Mouse (Mus musculus) embryo, embryonic 11.5 days (tissue): ENCODE data around the gene Rufy2.

ENCODE experiments used
- DNase-seq: peaks from one replicate; pipeline ENCODE4 v3.0.0-alpha.2; 2012; ENCODE audit warnings: low read depth, low spot score

The Rufy2 gene

DNA sequence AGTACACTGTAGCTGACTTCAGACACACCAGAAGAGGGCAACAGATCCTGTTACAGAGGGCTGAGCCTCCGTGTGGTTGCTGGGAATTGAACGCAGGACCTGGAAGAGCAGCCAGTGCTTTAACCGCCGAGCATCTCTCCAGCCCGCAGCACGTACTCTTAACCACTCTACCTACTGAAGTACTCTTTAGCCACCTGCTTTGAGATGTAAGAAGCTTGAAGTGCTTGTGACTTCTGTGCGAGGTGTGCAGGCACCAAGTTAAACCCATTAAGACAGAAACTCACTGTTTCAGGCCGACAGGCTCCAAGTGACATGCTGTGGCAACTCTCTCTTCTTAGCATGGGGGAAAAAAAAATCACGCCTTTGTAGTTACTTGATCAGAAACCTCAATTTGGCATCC lies 34.1 kb downstream of the Rufy2 start:
- DNase-seq, result no peak

DNA sequence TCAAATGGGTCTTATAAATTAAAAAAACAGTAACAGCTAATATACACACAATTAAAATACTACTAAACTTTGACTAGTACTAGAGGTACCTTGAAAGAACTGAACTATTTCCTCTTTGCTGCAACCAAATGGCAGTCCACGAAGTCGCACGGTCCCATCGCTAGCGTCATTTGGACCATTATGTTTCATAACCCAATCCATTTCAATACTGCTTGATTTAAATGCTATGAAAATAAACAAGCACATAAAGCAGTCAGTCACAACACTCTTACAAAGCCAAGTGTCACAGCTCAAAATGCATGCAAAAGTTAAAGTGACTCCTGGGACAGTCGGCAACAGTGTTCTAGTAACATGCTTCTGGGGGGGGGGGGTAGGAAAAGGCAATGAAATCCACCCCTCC lies 39.3 kb downstream of the Rufy2 start:
- no peak for DNase-seq

GRCm38 (mm10) chr10:63021702-63022101 lies 41.7 kb downstream of the Rufy2 start:
- no peak for DNase-seq

DNA sequence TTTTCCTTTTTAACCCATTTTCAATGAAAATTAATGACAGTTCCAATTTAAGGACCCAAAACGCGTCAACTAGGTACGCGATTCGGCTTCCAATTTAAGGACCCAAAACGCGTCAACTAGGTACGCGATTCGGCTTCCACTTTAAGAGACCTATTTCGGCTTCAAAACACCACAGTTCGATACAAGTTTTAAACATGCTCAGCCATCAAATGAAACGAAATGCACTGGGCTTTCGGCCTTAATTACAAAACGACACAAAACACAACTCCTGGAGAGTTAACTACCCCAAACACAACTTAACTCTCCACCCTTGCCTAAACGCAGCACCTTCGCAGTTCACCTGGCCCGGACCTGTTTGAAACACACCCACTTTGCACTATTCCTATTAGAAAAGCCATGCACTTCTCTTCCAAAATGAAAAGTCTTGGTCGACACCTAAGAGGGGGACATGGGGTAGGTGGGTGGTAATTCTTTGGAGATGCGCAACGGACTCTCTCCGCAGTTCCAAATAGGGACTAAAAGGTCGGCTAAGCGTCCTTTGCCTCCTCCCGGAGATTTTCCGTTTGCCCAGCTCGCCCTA lies 42.6 kb downstream of the Rufy2 start:
- no peak for DNase-seq

GRCm38 (mm10) chr10:63023121-63023748 lies 43.2 kb downstream of the Rufy2 start:
- no peak for DNase-seq

- DNase-seq, result peak; percentile 95
Observed at GRCm38 (mm10) chr10:63023749-63024579, 43.9 kb downstream of the Rufy2 start, which contains the start of the genes Hnrnph3 and Pbld2. Gene Hnrnph3, minus strand, starts transcription at chr10:63024217. Gene Pbld2, plus strand, starts transcription at chr10:63024315.

- no peak for DNase-seq
Observed at GRCm38 (mm10) chr10:63024580-63024910, 44.5 kb downstream of the Rufy2 start.

GRCm38 (mm10) chr10:63025016-63025415 lies 45.0 kb downstream of the Rufy2 start:
- DNase-seq, result no peak

DNA sequence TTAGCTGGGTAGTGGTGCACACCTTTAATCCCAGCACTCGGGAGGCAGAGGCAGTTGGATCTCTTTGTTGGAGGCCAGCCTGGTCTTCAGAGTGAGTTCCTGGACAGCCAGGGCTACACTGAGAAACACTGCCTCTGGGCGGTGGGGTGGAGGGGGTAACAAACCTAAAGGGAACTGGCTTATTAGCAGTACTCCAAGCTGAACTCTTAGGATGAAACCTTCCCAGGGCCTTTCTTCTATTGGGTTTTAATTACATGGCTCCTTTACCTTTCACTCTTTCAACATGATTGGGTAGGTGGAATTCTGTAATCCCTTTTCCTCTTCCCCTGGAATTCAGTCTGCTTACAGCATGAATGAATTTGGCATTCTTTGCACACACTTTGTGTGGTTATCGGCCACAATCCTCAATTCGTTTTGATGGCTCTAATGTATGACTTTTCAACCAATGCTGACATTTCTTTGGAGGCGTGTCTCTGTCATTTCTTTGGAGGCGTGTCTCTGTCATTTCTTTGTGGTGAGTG lies 45.5 kb downstream of the Rufy2 start:
- no peak for DNase-seq

GRCm38 (mm10) chr10:63026156-63026794 lies 46.3 kb downstream of the Rufy2 start:
- DNase-seq, result no peak

DNA sequence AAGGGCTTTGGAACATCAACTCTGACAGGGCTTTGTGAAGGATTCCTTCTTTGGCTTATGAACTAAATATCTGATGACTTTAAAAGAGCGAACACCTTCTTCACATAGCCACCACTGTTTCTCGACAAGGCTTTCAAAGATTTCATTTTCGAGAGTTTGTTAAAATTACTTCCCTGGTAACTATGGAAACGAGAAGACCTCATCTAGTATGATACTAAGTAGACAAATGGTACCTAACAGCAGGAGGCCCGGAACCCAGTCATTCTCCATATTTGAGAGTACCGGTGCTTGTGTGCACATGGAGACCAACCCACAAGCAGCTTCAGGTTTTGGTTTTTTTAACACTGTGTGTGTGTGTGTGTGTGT lies 46.8 kb downstream of the Rufy2 start:
- no peak for DNase-seq

DNA sequence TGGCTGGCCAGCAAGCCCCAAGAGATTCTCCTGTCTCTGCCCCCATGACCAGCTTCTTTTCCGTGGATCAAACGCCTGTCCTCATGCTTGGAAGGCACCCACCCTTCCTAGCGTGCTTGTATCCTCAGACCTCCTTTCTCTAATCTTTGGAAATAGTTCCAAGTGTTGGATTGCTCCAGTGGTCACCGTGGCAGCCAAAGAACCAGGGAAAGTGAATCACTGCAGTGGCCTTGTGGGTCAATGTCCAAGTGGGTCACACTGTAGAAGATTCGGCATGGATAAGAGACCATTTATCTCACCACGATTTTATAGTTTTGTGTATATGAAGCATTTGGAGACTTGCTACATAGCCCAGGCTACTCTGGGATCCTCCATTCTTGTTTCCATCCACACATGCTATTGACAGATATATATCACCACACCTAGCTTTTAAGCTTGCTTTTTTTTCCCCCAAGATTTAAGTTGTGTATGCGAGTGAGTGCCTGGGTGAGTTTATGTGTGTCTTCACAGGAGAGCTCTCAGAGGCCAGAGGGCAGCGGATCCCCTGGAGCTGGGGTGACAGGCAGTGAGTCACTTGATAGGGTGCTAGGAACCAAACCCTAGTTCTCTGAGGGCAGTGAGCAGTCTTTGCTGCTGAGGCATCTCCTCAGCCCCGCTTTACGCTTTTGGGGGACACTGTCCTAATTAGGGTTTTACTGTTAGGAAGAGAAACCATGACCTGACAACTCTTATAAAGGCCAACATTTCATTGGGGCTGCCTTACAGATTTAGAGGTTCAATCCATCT lies 47.5 kb downstream of the Rufy2 start:
- DNase-seq, result no peak

GRCm38 (mm10) chr10:63028396-63028795 lies 48.4 kb downstream of the Rufy2 start:
- DNase-seq, result no peak

GRCm38 (mm10) chr10:63032267-63032666 lies 52.2 kb downstream of the Rufy2 start:
- no peak for DNase-seq

DNA sequence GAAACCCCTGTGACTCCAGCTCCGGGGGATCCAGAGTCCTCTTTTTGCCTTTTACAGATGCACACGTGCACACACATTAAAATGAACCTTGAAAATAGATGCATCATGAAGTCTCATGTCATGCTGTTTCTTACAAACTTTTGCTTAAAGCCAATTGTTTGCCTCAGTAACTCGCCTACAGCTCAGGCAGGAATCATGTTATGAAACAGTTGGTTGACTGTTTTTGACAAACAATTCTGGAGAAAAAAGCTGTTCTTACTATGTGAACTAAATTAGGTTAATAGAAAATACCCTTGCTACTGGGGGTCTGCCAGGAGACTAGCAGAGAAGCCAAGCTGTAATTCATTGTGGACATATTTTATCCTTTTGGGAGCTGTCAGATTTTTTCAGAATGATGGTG lies 52.9 kb downstream of the Rufy2 start:
- no peak for DNase-seq

DNA sequence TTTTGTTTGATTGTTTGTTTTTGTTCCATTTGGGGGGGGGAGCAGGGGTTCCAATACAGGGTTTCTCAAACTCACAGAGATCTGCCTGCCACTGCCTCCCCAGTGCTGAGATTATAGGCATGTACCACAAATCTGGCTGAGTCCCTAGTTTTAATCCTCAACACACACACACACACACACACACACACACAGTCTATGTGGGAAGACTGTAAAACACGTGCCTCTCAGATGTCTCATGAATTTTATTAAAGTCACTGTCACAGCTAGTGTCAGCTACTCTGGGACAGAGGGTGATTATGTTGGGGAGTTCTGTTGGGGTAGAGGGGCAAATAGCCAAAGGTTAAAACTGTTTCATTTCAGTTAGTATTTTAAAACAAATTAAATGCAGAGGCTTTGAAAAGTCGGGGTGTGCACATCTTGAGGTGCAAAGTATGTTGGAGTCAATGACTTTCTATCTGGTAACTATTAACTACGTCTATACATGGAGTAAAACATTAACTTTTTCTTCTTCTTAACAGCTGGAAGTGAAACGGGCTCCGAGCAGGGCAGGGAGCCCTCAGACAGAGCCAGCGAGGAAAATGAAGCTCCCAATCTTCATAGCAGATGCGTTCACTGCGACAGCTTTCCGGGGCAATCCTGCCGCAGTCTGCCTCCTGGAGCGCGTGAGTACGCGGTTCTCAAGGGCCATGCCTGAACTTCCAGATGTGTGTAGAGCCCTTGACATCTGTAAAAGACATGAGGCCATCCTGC lies 58.7 kb downstream of the Rufy2 start:
- no peak for DNase-seq

DNA sequence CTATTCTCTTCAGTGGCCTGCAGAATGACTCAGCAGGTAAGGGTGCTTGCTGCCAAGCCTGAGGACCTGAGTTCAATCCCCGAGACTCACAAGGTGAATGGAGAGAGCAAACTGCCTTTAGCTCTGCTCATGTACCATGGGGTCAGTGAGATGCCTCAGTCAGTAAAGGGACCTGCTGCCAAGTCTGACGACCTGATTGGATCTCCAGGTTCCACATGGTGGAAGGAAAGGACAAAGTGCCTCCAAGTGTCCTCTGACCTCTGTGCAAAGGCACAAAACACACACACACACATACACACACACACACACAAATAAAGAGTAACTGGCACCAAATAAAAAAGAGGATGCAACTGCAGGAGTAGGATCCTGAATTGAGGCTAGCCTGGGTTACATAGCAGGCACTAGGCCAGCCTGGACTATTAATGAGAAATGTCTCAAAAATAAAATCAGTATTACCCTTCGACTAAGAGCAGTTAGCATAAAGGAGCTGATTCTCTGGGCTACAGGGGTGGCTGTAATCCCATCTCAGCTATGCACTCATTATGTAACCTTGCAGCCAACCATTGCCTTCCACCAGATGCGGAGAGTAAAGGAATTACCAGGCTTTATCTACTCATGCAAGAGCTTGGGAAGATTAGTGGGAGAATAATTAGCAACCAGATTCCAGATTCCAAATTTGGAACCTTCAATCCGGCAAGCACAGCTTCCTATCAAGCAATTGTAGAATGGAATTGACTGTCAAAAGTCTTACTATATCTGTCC lies 60.0 kb downstream of the Rufy2 start:
- no peak for DNase-seq

DNA sequence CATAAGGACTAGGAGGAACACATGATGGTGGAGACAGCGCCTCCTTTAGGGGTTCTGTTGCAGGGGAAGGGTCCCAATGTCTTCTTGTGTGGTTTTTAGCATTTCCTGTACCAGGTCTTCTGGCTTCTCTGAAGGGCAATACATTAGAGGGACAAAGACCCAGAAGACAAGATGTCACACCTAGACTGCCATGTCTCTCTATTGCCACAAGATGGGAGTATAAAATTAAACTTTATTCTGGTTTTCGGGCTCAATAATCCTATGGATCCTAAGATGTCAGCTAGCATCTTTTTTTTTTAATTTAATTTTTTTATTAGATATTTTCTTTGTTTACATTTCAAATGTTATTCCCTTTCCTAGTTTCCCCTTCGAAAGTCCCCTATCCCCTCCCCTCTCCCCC lies 63.1 kb downstream of the Rufy2 start:
- no peak for DNase-seq

- no peak for DNase-seq
Observed at GRCm38 (mm10) chr10:63047751-63048150, 67.7 kb downstream of the Rufy2 start.

DNA sequence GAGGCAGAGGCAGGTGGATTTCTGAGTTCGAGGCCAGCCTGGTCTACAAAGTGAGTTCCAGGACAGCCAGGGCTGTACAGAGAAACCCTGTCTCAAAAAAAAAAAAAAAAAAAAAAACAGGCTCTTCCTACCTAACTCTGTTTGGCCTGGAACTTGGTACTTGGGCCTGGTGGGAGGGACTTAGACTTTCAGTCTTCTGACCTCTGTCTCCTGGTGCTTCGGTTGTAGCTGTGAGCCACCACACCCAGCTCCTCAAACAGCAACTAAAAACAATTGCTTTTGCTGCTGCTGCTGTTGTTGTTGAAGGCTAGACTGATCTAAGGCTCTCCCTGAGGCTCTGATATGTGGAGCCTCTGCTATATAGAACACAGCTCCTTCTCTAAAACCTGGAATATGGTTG lies 69.1 kb downstream of the Rufy2 start:
- DNase-seq, result no peak
